Mouse (Mus musculus) hindbrain, postnatal 0 days (tissue): ENCODE results near the gene Pawr. TPM values are rescaled to one million over a fixed set of nuclear protein-coding genes. Genes with fewer than 3 reads are reported as not detected.

Experiments
- ATAC-seq: fragments of 200-750 bp; cut with Nextera tagmentation; 2 replicates; pipeline ENCODE4 v1.8.0; 2017; ENCODE audit warnings: mild to moderate bottlenecking, moderate TSS enrichment, moderate library complexity
- DNase-seq: peaks from one replicate; pipeline ENCODE4 v3.0.0-alpha.2; 2015; ENCODE audit warnings: low spot score
- H3K27ac ChIP-seq: fragments of 300-500 bp; sonication (generic); 2 replicates; pipeline ENCODE4 v1.5.1; 2014; ENCODE audit warnings: mild to moderate bottlenecking
- H3K27me3 ChIP-seq: fragments of 300-500 bp; sonication (generic); 2 replicates; pipeline ENCODE4 v1.6.1; 2014; ENCODE audit warnings: low read length, mixed read lengths; ENCODE audit not compliant: insufficient read depth
- H3K36me3 ChIP-seq: fragments of 300-500 bp; sonication (generic); 2 replicates; pipeline ENCODE4 v1.6.1; 2014; ENCODE audit warnings: low read length, mixed read lengths; ENCODE audit not compliant: insufficient read depth
- H3K4me1 ChIP-seq: fragments of 300-500 bp; sonication (generic); 2 replicates; pipeline ENCODE4 v1.6.1; 2014; ENCODE audit warnings: antibody characterized with exemption, low read length, mixed read lengths; ENCODE audit not compliant: insufficient read depth
- H3K4me2 ChIP-seq: fragments of 300-500 bp; sonication (generic); 2 replicates; pipeline ENCODE4 v1.6.1; 2014; ENCODE audit warnings: low read depth, mild to moderate bottlenecking, low read length, moderate library complexity, mixed read lengths
- H3K4me3 ChIP-seq: fragments of 300-500 bp; sonication (generic); 2 replicates; pipeline ENCODE4 v1.5.1; 2014; ENCODE audit warnings: low read length
- H3K9ac ChIP-seq: fragments of 300-500 bp; sonication (generic); replicated peaks from 2 replicates; pipeline ENCODE4 v1.6.1; 2014; ENCODE audit warnings: mild to moderate bottlenecking, low read length, moderate library complexity, mixed read lengths
- H3K9me3 ChIP-seq: fragments of 300-500 bp; sonication (generic); 2 replicates; pipeline ENCODE4 v1.6.1; 2016; ENCODE audit warnings: low read length, mixed read lengths
- CTCF ChIP-seq: IDR thresholded peaks from 2 replicates; pipeline ENCODE4 v1.5.1; 2016; ENCODE audit warnings: antibody characterized with exemption, control low read depth, low read depth
- WGBS: fragments of 180-500 bp; shearing (Covaris S2); extraction: QIAGEN DNeasy Blood & Tissue Kit; methylation state at CpG from one replicate; pipeline ENCODE4 v1.1.7; 2014; 5-methylcytosine and 5-hydroxymethylcytosine counted together
- polyA plus RNA-seq: library from polyadenylated mRNA; unstranded; fragments of >200 nt; fragmentation: Nextera tagmentation; extraction: Ambion mirVana; gene quantifications from 2 replicates; pipeline ENCODE4 v1.2.1, GENCODE M21; 2015
- total RNA-seq: library from RNA; depleted of rRNA; stranded (reverse); fragments of >200 nt; gene quantifications from 2 replicates; pipeline ENCODE4 v1.2.3, GENCODE M21; 2014

Gene Pawr
- total and polyA plus RNA-seq, 2 experiments from 2014 or later = 3.0 to 4.7 TPM

DNA sequence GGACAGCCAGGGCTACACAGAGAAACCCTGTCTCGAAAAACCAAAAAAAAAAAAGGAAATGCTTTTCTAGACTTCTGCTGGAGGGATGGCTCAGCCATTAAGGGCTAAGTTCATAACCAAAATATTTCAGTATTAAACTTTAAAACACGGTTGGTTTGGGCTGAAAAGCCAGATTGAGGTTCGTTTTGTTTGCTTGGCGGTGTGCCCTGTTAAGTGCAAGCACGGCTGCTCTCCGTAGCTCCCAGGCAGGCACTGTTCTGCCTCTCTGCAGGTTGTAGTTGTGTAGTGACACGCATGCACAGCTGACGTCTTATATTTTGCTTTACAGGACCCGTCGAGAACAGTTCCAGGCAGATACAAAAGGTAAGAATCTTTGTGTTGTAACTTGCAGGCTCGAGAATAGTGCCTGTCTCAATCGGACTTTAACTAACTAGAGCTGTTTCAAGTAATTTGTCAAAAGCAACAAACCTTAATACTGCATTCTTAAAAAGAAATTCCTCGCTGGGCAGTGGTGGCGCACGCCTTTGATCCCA is 59.5 kb downstream of the Pawr start:
- Histone ChIP-seq H3K4me1 (no peaks in the 10 kb centered on the region), H3K9ac (no peak overlapping the region), H3K27ac (no peak overlapping the region), H3K27me3 (no peaks in the 10 kb centered on the region), H3K4me2 (no peak overlapping the region), H3K4me3 (no peak overlapping the region), H3K9me3 (no peaks in the 10 kb centered on the region), H3K36me3 (no peaks in the 10 kb centered on the region)
- DNase-seq (no peak), ATAC-seq (no peak)
- TF ChIP-seq CTCF = no peak
- 74% methylated on average over 15 of the region's 15 CpGs for WGBS

DNA sequence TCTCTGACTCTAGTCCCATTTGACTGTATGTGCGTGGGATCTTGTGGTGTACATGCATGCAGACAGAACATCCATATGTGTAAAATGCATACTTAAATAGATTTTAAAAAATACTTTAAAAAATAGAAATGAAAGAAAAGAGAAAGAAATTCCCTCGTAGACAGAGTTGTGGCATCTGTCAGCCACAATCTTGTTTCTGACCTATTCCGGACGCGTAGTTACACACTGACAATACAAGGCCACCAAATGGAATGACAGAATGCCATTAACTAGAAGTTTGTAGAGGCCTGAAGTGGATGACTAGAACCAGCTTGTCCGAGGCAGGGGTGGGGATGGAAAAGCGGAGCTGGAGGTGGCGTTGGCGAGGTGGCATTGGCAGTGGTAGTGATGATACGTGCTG is 60.2 kb downstream of the Pawr start:
- WGBS = 95% methylated on average over 10 of the region's 10 CpGs
- Histone ChIP-seq H3K9me3 (no peaks in the 10 kb centered on the region), H3K4me2 (no peak overlapping the region), H3K9ac (no peak overlapping the region), H3K36me3 (no peaks in the 10 kb centered on the region), H3K4me1 (no peaks in the 10 kb centered on the region), H3K4me3 (no peak overlapping the region), H3K27me3 (no peaks in the 10 kb centered on the region), H3K27ac (no peak overlapping the region)
- no peak for TF ChIP-seq CTCF
- ATAC-seq (no peak), DNase-seq (no peak)

DNA sequence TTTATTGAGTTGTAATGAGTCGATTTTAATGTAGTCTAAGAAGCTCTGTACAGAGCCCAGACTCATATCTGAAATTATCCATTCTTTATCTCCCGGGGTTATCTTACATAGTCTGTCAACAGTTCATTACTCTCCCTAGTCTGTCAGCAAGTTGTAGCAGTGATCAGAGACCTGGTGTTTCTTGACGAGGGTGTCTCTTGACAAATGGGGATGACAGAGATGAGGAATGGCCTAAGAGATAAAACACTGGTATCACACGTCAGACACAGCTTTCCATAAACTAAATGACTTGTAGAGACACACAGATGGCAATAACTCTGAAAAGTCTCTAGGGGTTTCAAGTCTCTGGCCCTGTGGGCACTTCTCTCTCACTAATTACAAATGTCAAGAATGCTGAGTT is 62.4 kb downstream of the Pawr start:
- Histone ChIP-seq H3K27me3 (no peaks in the 10 kb centered on the region), H3K9ac (no peak overlapping the region), H3K9me3 (no peaks in the 10 kb centered on the region), H3K4me3 (no peak overlapping the region), H3K4me1 (no peaks in the 10 kb centered on the region), H3K4me2 (no peak overlapping the region), H3K36me3 (no peaks in the 10 kb centered on the region), H3K27ac (no peak overlapping the region)
- no peak for ATAC-seq
- TF ChIP-seq CTCF = no peak
- 61% methylated on average over 4 of the region's 4 CpGs for WGBS
- DNase-seq = no peak

DNA sequence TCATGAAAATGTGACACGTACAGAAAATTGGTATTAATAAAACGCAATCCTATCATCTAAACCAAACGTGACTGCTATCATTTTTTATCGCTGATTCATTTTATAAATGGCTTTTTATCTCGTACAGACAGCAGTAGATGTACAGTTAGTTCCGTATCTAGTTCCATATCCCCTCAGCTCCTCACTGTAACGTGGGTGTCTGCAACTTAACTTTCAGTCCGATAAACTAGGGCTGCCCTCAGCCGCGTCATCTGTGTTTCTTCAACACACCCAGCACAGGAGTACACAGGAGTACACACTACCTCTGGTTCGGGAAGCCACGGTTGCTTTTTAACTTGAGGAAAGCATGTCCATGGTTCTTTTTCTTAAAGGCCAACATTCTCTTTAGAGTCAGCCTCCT is 63.3 kb downstream of the Pawr start:
- H3K36me3 ChIP-seq = no peaks in the 10 kb centered on the region
- H3K9ac ChIP-seq = no peak overlapping the region
- H3K4me2 ChIP-seq = no peak overlapping the region
- no peaks in the 10 kb centered on the region for H3K9me3 ChIP-seq
- H3K4me1 ChIP-seq = no peaks in the 10 kb centered on the region
- ATAC-seq = no peak
- no peak overlapping the region for H3K27ac ChIP-seq
- 89% methylated on average over 12 of the region's 12 CpGs for WGBS
- H3K4me3 ChIP-seq = no peak overlapping the region
- TF ChIP-seq CTCF = no peak
- H3K27me3 ChIP-seq = no peaks in the 10 kb centered on the region
- DNase-seq = no peak

DNA sequence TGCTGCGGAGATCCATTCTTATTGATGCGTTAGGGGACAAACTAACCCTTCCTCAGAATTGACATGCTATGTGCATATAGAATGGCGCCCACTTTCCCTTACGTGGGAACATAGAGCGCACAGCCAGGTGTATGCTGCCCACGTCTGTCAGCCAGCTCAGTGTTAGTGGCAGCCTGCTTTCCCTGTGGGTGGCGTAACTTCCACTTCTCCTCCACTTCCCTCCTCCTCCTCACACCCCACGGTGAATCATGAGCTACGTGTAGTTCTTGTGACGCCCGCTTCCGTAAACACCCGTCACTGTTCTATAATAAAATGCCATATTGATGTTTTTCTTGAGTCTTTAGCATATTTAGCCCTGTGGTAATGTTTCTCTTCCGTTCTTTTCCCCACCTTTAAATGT is 63.7 kb downstream of the Pawr start:
- no peak overlapping the region for H3K9ac ChIP-seq
- ATAC-seq (no peak), DNase-seq (no peak)
- H3K4me2 ChIP-seq = no peak overlapping the region
- no peaks in the 10 kb centered on the region for H3K27me3 ChIP-seq
- no peaks in the 10 kb centered on the region for H3K9me3 ChIP-seq
- no peaks in the 10 kb centered on the region for H3K36me3 ChIP-seq
- H3K27ac ChIP-seq = no peak overlapping the region
- no peak for TF ChIP-seq CTCF
- H3K4me1 ChIP-seq = no peaks in the 10 kb centered on the region
- no peak overlapping the region for H3K4me3 ChIP-seq
- 88% methylated on average over 14 of the region's 14 CpGs for WGBS

DNA sequence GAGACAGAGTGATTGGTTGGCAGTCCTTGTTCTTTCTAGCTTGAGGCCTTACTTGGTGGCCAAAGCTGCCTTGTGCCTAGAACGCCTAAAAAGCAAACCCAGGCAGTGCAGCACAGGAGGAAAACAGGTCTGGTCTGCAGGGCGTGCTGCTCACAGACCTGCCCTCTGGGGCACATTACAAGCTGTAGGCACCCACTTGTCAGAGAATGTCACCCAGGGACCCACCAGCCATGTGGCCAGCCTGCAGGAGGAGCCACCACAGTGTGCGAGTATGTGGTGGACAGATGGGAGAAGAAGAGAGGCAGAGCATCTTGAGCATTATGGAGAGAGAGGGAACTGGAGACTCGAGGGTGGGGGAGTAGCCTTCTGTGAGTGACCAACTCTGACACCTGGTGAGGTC is 70.8 kb downstream of the Pawr start:
- Histone ChIP-seq H3K4me1 (no peaks in the 10 kb centered on the region), H3K9ac (no peak overlapping the region), H3K9me3 (no peaks in the 10 kb centered on the region), H3K4me2 (no peak overlapping the region), H3K4me3 (no peak overlapping the region), H3K27ac (no peak overlapping the region), H3K27me3 (no peaks in the 10 kb centered on the region), H3K36me3 (no peaks in the 10 kb centered on the region)
- 87% methylated on average over 4 of the region's 4 CpGs for WGBS
- DNase-seq = no peak
- TF ChIP-seq CTCF = no peak
- ATAC-seq = no peak

DNA sequence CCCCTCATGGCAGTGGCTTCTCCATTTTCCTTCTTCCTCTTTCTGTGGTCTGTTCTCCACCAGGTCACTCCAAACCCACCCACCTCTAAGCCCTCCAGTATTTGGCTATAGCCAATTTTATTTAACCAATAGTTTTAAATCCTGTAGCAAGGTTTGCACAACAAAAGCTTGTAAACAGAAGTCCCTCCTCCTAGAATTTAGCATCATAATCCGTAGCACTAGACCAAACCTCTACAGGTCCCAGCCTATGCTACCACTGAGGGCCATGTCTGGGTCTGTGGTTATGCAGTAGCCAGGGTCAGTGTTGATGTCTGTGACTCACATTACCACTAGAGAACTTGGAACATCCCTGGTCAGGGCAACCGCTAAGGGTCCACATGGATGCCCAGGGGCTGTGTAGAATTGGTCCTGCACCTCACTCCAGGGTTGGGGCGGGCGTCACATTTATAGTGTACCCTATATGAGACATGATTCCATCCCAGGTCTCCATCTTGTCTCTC is 71.5 kb downstream of the Pawr start:
- Histone ChIP-seq H3K9me3 (no peaks in the 10 kb centered on the region), H3K9ac (no peak overlapping the region), H3K27ac (no peak overlapping the region), H3K4me2 (no peak overlapping the region), H3K36me3 (no peaks in the 10 kb centered on the region), H3K4me3 (no peak overlapping the region), H3K4me1 (no peaks in the 10 kb centered on the region), H3K27me3 (no peaks in the 10 kb centered on the region)
- WGBS = 98% methylated on average over 4 of the region's 4 CpGs
- no peak for TF ChIP-seq CTCF
- DNase-seq = no peak
- no peak for ATAC-seq
